In genomic region chr8:84148531-84148850, GRCm38 (mm10) we compare ENCODE assay signal across 10 mouse cellular contexts. TPM values are rescaled to one million over a fixed set of nuclear protein-coding genes. Genes with fewer than 3 reads are reported as not detected.
A peak's percentile ranks its signal among the peaks of the same experiment; 100 is the strongest.
DNase-seq lines count a peak whose midpoint lies in the region; ATAC-seq and TF ChIP-seq lines count a peak whose summit lies in the region.
"Had no signal": no experiment of that assay in that cellular context is flagged by ENCODE, and none has a peak within 500 bp of the region (broad histone marks: within the 10 kb centered on the region; RNA-seq: fewer than 3 reads in every experiment).

No protein-coding gene starts in this region.

- peak; percentile 23 for DNase-seq in kidney, adult 11 months
- DNase-seq in kidney, postnatal 25 days = no peak
- DNase-seq in forebrain, embryonic 14.5 days (ENCODE audit: low spot score) = no peak
- DNase-seq in limb, embryonic 11.5 days (ENCODE audit: low spot score) = no peak
- DNase-seq in urinary bladder, postnatal 25 days (ENCODE audit: low spot score) = no peak
- no peak for DNase-seq in layer of hippocampus, postnatal 14 days (ENCODE audit: low spot score in 2 of 2)
- no peak for DNase-seq in thymus, adult 2 months

- peak overlapping the region; percentile 69; the same call in 1 of the 2 replicates for H3K4me3 ChIP-seq in forebrain, embryonic 14.5 days (ENCODE audit: low read depth, low read length)
- H3K4me3 ChIP-seq in limb, embryonic 11.5 days (ENCODE audit: low read depth, low read length) = no peak overlapping the region
- peak overlapping the region; percentile 63 for H3K4me3 ChIP-seq in neural tube, embryonic 15.5 days (replicated peaks)
- H3K4me3 ChIP-seq in thymus, adult 2 months (ENCODE audit: control insufficient read depth, insufficient read depth, low read length) = no peak overlapping the region

- no peak for ATAC-seq in forebrain, embryonic 14.5 days
- 0 out of 2 replicates have a peak, but pooled peaks have one; percentile 1 for ATAC-seq in limb, embryonic 11.5 days (ENCODE audit: insufficient number of reproducible peaks, low FRiP score, low TSS enrichment, low read depth)
- peak; percentile 4; the same call in 1 of the 2 replicates for ATAC-seq in neural tube, embryonic 15.5 days (ENCODE audit: low FRiP score)

- WGBS in forebrain, embryonic 14.5 days = 92% methylated on average over 5 of the region's 5 CpGs
- 91% methylated on average over 5 of the region's 5 CpGs for WGBS in limb, embryonic 11.5 days
- WGBS in neural tube, embryonic 15.5 days = 92% methylated on average over 5 of the region's 5 CpGs
- WGBS in thymus, adult 2 months = 97% methylated on average over 5 of the region's 5 CpGs

- H3K27ac ChIP-seq in forebrain, embryonic 14.5 days (ENCODE audit: low read depth, low read length) = no peak overlapping the region
- H3K27ac ChIP-seq in limb, embryonic 11.5 days (replicated peaks; ENCODE audit: low read depth, low read length) = no peak overlapping the region
- 0 out of 2 replicates have a peak overlapping the region, but pooled peaks have one; percentile 48 for H3K27ac ChIP-seq in neural tube, embryonic 15.5 days (replicated peaks)
- H3K27ac ChIP-seq in thymus, adult 2 months (ENCODE audit: control insufficient read depth, insufficient read depth, low read length) = no peak overlapping the region

- no peaks in the 10 kb centered on the region for H3K9me3 ChIP-seq in forebrain, embryonic 14.5 days (replicated peaks; ENCODE audit: control insufficient read depth, low read length)
- H3K9me3 ChIP-seq in limb, embryonic 11.5 days (ENCODE audit: control insufficient read depth, low read length) = no peaks in the 10 kb centered on the region
- no peaks in the 10 kb centered on the region for H3K9me3 ChIP-seq in neural tube, embryonic 15.5 days (replicated peaks)
- H3K9me3 ChIP-seq: G1E had no signal

- H3K4me1 ChIP-seq in forebrain, embryonic 14.5 days (ENCODE audit: control insufficient read depth, insufficient read depth, low read length) = peaks cover 11% of the 10 kb centered on the region
- peaks cover 7% of the 10 kb centered on the region; the same call in 1 of the 2 replicates for H3K4me1 ChIP-seq in limb, embryonic 11.5 days (ENCODE audit: control insufficient read depth, insufficient read depth, low read length)
- peaks cover 28% of the 10 kb centered on the region for H3K4me1 ChIP-seq in neural tube, embryonic 15.5 days
- peaks cover 16% of the 10 kb centered on the region for H3K4me1 ChIP-seq in thymus, adult 2 months (replicated peaks; ENCODE audit: control insufficient read depth, insufficient read depth, low read length)

- no peaks in the 10 kb centered on the region for H3K27me3 ChIP-seq in forebrain, embryonic 14.5 days (replicated peaks; ENCODE audit: control insufficient read depth, insufficient read depth, low read length)
- H3K27me3 ChIP-seq in limb, embryonic 11.5 days (ENCODE audit: control insufficient read depth, insufficient read depth, low read length) = no peaks in the 10 kb centered on the region
- no peaks in the 10 kb centered on the region for H3K27me3 ChIP-seq in neural tube, embryonic 15.5 days (replicated peaks)
- H3K27me3 ChIP-seq in thymus, adult 2 months (ENCODE audit: control insufficient read depth, insufficient read depth, low read length) = no peaks in the 10 kb centered on the region

- no peak for TF ChIP-seq POLR2A in thymus, adult 2 months (IDR thresholded peaks at IDR 0.05; ENCODE audit: control insufficient read depth, extremely low read depth, insufficient read depth, low read length, poor library complexity)

- TF ChIP-seq CTCF in thymus, adult 2 months (IDR thresholded peaks at IDR 0.05; ENCODE audit: borderline replicate concordance, control insufficient read depth, extremely low read depth, insufficient read depth, low read length, poor library complexity) = no peak

- H3K9ac ChIP-seq in forebrain, embryonic 14.5 days (ENCODE audit: low read length) = peak overlapping the region; percentile 87; the same call in 1 of the 2 replicates
- H3K9ac ChIP-seq in limb, embryonic 11.5 days (ENCODE audit: low read length) = no peak overlapping the region
- peak overlapping the region; percentile 92 for H3K9ac ChIP-seq in neural tube, embryonic 15.5 days (replicated peaks)

- H3K36me3 ChIP-seq in forebrain, embryonic 14.5 days (ENCODE audit: control insufficient read depth, insufficient read depth, low read length) = peaks cover 11% of the 10 kb centered on the region
- H3K36me3 ChIP-seq in limb, embryonic 11.5 days (ENCODE audit: control insufficient read depth, insufficient read depth, low read length) = peaks cover 2% of the 10 kb centered on the region; the same call in 1 of the 2 replicates
- H3K36me3 ChIP-seq in neural tube, embryonic 15.5 days = peaks cover 18% of the 10 kb centered on the region
- peaks cover 5% of the 10 kb centered on the region for H3K36me3 ChIP-seq in thymus, adult 2 months (ENCODE audit: control insufficient read depth, insufficient read depth, low read length)

- peak overlapping the region; percentile 83 for H3K4me2 ChIP-seq in forebrain, embryonic 14.5 days (ENCODE audit: low read length)
- peak overlapping the region; percentile 87; the same call in 1 of the 2 replicates for H3K4me2 ChIP-seq in limb, embryonic 11.5 days (ENCODE audit: low read depth, severe bottlenecking)
- peak overlapping the region; percentile 89 for H3K4me2 ChIP-seq in neural tube, embryonic 15.5 days

RNA-seq across cellular contexts. Expression of gene 4930432K21Rik, which starts 0.7 kb away (rescaled TPM):
- 1.7 and 2.3 TPM in 2 replicates for polyA plus RNA-seq in forebrain, embryonic 14.5 days (2014; fragmentation: Nextera tagmentation; extraction: Ambion mirVana)
- 0.61 and 0.89 TPM in 2 replicates for polyA plus RNA-seq in limb, embryonic 11.5 days (2014; fragmentation: Nextera tagmentation; extraction: Ambion mirVana)
- 2.0 and 2.6 TPM in 2 replicates for polyA plus RNA-seq in neural tube, embryonic 15.5 days (2015; fragmentation: Nextera tagmentation; extraction: Ambion mirVana)
- 1 to 10 TPM; 1.1 TPM for total RNA-seq in layer of hippocampus, postnatal 14 days (2021)
- 1.9 and 2.4 TPM in 2 replicates for polyA plus RNA-seq in thymus, adult 2 months (2012; rRNA removed)
- polyA plus RNA-seq: erythroblast, embryonic 14.5 days had no signal

RNA-seq across cellular contexts. Expression of gene Cc2d1a, which starts 0.8 kb away (rescaled TPM):
- polyA plus RNA-seq in forebrain, embryonic 14.5 days (2014; fragmentation: Nextera tagmentation; extraction: Ambion mirVana) = 14.7 and 21.7 TPM in 2 replicates
- polyA plus RNA-seq in limb, embryonic 11.5 days (2014; fragmentation: Nextera tagmentation; extraction: Ambion mirVana) = 15.2 and 15.7 TPM in 2 replicates
- 41.3 and 43.7 TPM in 2 replicates for polyA plus RNA-seq in neural tube, embryonic 15.5 days (2015; fragmentation: Nextera tagmentation; extraction: Ambion mirVana)
- total RNA-seq in layer of hippocampus, postnatal 14 days (2021) = 10 to 100 TPM; 46.9 to 53.9 TPM
- 49.8 and 54.6 TPM in 2 replicates for polyA plus RNA-seq in thymus, adult 2 months (2012; rRNA removed)

RNA-seq across cellular contexts. Expression of gene Podnl1, which starts 22.7 kb away (rescaled TPM):
- polyA plus RNA-seq in forebrain, embryonic 14.5 days (2014; fragmentation: Nextera tagmentation; extraction: Ambion mirVana) = 0.22 and 0.23 TPM in 2 replicates
- 0.10 and 0.17 TPM in 2 replicates for polyA plus RNA-seq in limb, embryonic 11.5 days (2014; fragmentation: Nextera tagmentation; extraction: Ambion mirVana)
- polyA plus RNA-seq in neural tube, embryonic 15.5 days (2015; fragmentation: Nextera tagmentation; extraction: Ambion mirVana) = 0.47 and 0.49 TPM in 2 replicates
- not detected for total RNA-seq in layer of hippocampus, postnatal 14 days (2021)
- polyA plus RNA-seq in thymus, adult 2 months (2012; rRNA removed) = 6.6 and 7.7 TPM in 2 replicates
- total RNA-seq: G1E had no signal
- polyA plus RNA-seq: erythroblast, embryonic 14.5 days had no signal

RNA-seq across cellular contexts. Expression of gene Nanos3, which starts 36.5 kb away (rescaled TPM):
- polyA plus RNA-seq in forebrain, embryonic 14.5 days (2014; fragmentation: Nextera tagmentation; extraction: Ambion mirVana) = 4.5 and 8.3 TPM in 2 replicates
- polyA plus RNA-seq in limb, embryonic 11.5 days (2014; fragmentation: Nextera tagmentation; extraction: Ambion mirVana) = 4.3 and 4.9 TPM in 2 replicates
- polyA plus RNA-seq in neural tube, embryonic 15.5 days (2015; fragmentation: Nextera tagmentation; extraction: Ambion mirVana) = 7.4 and 11.9 TPM in 2 replicates
- 1 to 10 TPM; 3.8 to 4.4 TPM for total RNA-seq in layer of hippocampus, postnatal 14 days (2021)
- polyA plus RNA-seq in thymus, adult 2 months (2012; rRNA removed) = 5.5 and 8.5 TPM in 2 replicates
- total RNA-seq: G1E had no signal
- polyA plus RNA-seq: erythroblast, embryonic 14.5 days; G1E had no signal

RNA-seq across cellular contexts. Expression of gene Dcaf15, which starts 43.9 kb away (rescaled TPM):
- 15.8 and 17.8 TPM in 2 replicates for polyA plus RNA-seq in forebrain, embryonic 14.5 days (2014; fragmentation: Nextera tagmentation; extraction: Ambion mirVana)
- polyA plus RNA-seq in limb, embryonic 11.5 days (2014; fragmentation: Nextera tagmentation; extraction: Ambion mirVana) = 13.4 and 15.2 TPM in 2 replicates
- 18.5 and 21.6 TPM in 2 replicates for polyA plus RNA-seq in neural tube, embryonic 15.5 days (2015; fragmentation: Nextera tagmentation; extraction: Ambion mirVana)
- 10 to 100 TPM; 20.5 to 21.9 TPM for total RNA-seq in layer of hippocampus, postnatal 14 days (2021)
- polyA plus RNA-seq in thymus, adult 2 months (2012; rRNA removed) = 190 and 211 TPM in 2 replicates

Comparison
In these comparisons a context has a peak if more than half of its experiments do, and no peak if none do; other contexts are left out.
1. H3K4me3 ChIP-seq: peak in forebrain, embryonic 14.5 days (single experiment) and neural tube, embryonic 15.5 days (single experiment); none in limb, embryonic 11.5 days (single experiment) and thymus, adult 2 months (single experiment).
2. Peak in every context shown above with its lines, with median percentiles within 50 percentile points of each other: H3K4me2 ChIP-seq.